Mouse (Mus musculus) thymus, postnatal 14 days (tissue): Measurements from ENCODE around the gene Cap2.
A peak's percentile ranks its signal among the peaks of the same experiment; 100 is the strongest.

Experiments used
- DNase-seq: peaks from one replicate; pipeline ENCODE4 v3.0.0; 2021

The Cap2 gene

DNA sequence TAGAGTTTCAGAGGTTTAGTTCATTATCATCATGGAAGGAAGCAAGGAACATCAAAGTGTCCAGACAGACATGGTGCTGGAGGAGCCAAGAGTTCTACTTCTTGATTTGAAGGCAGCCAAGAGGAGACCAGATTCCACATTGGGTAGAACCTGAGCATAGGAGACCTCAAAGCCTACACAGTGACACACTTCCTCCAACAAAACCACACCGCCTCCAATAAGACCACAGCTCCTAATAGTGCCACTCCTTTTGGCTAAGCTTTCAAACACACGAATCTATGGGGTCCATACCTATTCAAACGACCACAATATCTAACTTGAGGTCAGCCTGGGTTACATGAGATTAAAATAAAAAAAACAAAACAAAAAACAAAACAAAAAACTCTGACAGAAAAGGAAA lies 25.0 kb downstream of the Cap2 start:
- no peak for DNase-seq

DNA sequence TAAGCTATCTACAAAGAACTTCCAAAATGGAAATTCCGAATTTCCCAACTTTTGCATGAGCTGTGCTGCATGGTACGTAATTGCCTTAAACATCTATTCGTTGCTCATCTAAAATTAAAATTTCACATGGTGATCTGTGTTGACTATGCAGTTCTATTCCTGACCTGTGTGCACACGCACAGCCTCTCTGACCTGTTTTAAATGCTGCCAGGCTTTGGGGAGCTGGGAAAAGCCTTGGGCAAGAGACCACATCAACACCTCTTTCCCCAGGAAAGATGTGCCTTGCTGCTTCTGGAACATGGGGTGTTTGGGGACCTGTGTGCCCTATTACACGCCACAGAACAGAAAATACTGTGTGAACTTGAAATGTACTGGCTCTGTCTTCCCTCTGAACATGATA lies 25.7 kb downstream of the Cap2 start:
- no peak for DNase-seq

DNA sequence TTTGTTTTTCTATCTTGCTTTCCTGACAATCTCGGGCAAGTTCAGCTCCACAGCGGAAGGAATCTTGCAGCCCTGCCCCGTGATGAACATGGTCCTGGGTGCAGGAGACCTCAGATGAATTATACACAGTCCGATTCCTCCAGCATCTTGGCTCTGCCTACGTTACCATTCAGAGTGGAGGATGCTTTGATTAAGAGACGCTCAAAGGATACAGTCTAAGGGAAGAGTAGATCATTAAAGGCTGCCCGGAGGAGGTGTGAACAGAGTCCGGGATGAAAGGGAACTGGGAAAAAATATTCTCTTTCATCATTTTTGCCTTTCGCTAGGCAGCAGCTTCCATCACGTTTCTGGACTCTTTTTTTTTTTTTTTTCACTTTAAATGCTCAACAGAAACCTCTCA lies 27.4 kb downstream of the Cap2 start:
- no peak for DNase-seq

DNA sequence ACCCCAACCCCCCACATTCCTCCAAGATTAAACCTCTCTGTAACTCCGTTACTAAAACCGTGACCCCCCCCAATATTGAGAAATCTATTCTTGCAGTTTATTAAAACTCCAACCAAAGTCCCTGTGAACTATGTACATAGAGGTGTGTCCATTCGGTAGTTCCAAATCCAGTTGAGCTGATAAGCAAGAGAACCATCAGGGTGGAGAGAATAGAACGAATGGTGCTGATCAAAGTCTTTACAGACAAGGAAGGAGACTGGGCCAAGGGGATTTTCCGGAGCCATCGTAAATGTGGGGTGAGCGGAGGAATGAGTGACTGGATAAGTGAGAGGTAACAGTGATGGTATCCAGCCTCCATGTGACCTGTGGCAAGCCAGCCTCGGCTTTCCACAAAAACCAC lies 28.9 kb downstream of the Cap2 start:
- no peak for DNase-seq

DNA sequence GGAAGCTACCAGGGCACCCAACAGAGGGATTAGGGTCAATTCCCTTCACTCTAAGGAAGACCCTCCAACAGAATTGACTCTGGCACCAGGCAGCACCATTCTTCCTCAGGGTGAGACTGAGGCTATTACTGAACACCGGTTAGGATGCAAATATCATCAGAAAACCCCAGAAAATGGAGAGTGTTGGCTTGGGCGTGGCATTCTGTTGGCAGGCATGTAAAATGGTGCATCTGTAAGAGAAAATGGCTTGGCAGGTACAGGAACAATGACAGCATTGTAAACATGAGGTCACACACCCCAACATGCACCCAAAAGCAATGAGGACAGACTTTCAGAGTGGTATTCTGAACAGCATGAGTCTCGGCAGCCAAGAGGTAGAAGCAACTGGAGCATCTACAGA lies 30.0 kb downstream of the Cap2 start:
- DNase-seq = no peak

DNA sequence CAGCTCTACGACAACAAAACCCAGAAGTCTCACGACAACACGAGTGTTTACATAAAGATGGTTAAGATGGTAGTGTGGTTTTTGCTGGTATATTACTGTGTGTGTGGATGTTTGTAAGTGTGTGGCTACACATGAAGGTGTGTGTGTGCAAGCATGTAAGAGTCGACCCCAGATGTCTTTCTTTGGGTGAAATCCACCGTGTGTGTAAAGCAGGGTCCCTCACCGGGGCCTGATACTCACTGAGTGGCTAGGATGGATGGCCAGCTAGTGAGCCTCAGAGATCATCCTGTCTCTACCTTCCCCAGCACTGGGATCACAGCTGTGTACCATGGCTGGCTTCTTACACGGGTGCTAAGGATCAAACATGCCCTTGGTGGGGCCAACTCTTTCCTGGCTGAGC lies 30.6 kb downstream of the Cap2 start:
- no peak for DNase-seq

DNA sequence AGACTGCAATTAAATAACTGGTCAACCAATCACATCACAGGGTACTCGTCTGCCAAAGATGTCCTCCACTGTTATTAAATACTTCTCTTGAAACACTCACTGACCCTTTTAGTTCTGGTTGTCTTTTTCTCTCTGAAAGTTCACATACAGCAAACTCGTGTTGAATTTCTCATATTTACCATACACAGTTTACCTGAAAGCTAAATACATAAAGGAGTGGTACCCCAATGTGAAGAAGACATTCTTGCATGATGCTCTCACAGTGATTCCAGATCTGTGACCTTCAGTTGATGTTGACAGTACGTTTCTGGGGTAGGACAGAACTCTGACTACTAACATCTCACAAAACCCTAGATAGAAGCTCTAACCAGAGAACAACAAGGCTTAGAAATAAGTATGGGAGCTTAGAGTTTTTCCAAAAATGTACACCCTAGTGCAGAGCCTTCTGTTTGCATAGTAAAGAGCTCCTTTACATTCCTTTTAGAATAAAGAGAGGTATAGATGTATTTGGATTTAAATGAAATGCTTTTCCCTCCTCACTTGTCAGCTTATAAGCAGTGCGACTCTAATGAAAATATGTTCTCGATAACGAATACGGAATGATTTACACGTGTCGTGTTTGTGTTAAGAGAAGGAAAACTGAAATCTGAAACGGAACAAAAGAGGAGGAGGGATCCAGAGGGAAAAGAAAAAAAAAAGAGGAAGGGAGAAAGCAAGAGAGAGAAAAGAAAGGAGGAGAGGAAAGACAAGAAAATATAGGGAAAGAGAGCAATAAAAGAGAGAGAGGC lies 31.9 kb downstream of the Cap2 start:
- DNase-seq = no peak

DNA sequence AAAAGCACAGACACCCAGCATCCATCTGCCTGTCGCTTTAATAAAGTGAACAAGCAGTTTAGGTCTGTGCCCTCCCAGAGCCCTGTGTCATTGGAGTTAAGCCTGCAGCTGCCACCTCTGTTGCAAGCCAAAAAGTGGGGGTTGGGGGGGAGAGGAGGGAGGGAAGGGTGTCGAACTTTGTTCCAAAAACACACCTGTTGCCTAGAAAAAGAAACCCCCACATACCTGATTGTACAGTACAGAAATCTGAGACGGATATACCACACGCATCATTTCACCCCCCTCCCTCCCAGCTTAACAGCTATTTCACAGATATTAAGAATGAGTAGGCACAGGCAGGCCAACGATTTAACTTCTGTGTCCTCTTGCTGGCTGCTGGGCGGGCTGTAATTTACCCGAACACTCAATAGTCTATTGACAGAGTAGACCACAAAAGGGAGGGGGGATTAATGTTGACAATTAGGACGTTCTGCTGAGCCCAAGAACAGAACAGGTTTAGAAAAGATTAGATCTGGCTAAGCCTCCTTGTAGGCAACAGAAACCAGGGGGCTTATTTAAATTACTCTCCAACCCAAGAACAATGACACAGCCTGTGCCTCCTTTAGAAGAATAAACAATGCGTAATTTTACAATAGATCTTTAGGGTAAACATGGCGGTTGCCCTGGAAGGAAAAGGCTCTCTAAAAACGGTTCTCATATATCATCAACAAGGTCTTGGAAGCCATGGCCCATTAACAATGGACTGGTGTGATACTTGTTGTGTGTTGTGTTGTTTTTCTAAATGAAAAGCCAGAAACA lies 32.7 kb downstream of the Cap2 start:
- peak; percentile 48 for DNase-seq

DNA sequence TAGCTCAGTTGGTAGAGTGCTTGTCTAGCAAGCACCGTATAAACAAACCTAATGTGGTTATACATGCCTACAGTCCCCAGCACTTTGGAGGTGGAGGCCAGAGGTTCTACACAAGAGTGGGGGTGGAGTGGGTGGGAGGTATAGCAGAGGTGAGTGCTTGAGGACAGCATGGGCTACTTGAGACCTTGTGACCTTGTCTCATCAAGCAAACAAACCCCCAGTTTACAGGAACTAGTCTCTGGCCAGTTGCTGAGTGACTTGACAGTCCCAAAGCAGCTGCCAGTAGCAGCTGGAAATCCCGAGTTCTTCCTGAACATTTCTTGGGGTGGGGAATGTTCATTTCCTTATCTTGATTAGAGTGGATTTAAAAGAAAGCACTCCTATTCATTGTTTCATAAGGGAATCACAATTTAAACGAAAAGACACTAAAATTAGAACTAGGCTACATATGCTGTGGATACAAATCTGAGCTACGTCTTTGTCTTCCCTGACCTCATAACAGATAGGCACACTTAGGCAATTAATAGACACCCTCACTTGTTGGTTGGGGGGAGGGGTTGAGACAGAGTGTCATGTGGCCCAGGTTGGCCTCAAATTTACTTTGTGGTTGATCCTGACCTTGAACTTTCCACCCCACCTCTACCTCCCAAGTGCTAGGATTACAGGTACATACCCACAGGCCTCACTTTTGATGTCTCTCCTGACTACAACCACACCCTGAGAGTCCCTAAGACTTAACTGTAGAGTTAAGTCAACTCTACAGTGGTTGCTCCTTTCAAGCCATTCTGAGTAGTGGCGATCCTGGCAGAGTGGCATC lies 33.5 kb downstream of the Cap2 start:
- DNase-seq = no peak

DNA sequence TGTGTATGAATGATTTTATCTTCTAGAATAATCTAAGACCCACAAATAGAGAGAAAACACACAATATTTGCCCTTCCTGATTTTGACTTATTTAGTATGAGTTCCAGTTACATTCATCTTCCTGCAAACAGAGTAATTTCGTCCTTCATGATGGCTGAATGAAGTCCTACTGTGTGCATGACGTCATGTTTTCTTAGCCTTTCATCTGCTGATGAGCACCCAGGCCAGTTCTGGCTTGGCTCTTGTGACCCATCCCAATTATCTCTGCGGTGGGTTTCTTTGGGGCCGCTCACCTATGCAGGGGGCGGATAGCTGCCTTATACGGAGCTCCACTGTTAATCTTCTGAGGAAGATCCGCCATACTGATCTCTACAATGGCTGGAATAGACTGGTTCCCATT lies 37.6 kb downstream of the Cap2 start:
- no peak for DNase-seq

DNA sequence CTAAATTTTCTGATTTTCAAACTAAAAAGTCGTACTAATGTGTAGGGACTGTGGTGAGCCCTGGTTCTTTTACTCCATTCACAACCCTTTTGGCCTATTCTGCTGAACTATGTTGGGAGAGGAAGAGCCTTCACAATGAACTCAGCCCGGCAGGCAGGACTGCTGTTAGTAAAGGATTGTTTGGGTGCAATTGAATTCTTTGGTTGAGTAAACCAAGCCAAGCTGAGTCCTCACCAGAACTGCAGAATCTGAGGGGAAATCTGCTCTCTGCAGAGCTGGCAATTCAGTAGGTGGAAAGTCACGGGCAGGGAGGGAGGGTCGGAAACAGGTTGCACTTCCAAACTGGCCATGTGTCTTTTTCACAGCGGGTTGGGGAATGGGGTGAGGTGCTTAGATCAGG lies 39.3 kb downstream of the Cap2 start:
- DNase-seq = no peak

DNA sequence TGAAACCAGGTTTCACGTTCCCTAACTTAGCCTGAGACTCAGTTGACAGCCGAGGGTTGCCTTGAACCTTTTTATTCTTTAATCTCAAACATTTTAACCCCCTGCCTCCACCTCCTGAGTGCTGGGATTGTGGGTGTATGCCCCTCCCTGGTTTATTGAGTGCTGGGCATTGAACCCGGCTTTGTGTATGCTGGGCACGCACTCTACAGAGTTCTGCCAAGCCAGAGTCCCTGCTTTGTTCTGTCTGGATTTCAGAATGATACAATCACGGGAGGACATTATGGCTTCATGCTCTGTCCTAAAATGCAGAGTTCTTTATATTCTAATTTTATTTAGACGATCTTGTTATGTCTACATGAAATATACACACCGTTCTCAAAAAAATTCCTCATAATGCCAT lies 41.1 kb downstream of the Cap2 start:
- DNase-seq = no peak

DNA sequence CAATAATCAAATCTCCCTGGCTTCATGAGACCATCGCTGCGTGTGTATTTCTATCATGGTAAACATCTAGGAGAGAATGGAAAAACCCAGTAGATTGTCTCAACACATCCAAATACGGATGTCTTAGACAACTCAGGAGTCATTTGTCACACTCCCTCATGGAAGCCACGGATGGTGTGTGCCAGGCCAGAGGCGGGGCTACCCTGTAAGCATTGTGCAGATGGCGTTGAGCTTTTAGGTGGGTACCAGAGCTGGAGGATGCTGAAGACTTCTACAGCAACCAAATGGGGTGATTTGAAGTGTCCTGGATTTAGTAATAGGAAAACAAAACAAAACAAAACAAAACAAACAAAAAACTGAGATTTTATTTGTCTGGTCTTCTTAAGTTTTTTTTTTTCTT lies 43.0 kb downstream of the Cap2 start:
- DNase-seq = no peak

DNA sequence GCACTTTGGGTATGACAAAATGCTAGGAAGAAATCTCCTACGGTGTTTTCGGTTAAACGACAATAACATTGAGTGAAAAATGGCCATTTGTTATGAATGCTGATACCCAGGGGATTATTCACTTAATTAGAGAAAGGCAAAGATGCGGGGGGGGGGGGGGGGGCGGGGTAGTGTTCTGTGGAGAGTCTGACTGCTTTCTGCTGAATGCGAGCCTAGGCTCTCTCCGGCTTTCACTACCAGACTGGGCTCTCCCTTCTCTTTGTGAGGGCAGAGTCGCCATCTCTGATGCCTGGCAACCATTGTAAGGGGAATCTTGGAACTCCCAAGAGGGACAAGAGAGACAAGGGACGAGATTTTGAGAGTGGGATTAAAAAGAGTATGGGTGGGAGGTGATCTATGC lies 43.4 kb downstream of the Cap2 start:
- no peak for DNase-seq

DNA sequence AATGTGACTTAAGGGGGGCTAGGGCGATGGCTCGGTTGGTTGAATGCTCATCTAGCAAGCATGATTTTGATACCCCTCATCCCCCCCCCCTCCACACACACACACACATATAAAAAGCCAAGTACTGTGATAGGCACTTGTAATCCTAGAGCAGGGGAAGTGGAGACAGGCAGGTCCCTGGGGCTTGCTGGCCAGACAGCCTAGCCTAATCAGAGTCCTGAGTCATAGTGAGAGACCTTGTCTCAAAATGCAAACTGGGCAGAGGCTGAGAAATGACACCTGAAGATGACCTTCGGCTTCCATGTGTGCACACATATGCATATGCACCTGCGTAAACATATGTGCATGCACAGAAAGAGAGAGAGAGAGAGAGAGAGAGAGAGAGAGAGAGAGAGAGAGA lies 45.2 kb downstream of the Cap2 start:
- no peak for DNase-seq

DNA sequence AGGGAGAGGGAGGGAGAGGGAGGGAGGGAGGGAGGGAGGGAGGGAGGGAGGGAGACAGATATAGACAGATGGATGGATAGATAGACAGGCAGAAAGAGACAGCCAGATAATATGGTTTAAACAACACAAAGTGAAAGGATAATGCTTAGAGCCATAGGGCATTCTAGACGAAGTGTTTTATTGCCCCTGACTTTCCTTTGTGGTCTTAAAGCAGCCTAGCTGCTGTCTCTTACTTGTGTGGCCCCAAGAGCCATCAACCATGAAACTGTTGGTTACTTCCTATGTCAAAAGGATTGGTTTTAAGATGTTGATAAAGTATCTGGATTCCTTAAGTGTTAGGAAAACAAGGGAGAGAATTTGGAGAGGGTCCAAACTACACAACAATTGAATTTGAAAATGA lies 45.6 kb downstream of the Cap2 start:
- no peak for DNase-seq

DNA sequence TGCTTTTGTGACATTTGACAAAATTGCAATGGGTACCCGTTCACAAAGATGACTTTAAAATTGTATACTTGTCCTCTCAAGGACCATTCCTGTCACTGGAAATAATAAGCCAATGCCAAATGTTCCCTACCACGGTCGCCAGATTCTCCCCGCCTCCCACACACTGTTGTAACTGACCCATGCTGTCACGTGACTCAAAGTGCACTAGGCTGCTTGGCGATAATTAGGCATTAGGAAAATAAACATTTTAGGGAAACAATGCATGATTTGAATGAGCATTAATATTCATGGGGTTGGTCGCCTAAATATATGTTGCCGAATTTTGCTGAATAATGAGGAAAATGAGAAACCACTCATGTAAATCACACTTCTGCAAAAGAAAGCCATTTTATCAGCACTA lies 46.5 kb downstream of the Cap2 start:
- no peak for DNase-seq

DNA sequence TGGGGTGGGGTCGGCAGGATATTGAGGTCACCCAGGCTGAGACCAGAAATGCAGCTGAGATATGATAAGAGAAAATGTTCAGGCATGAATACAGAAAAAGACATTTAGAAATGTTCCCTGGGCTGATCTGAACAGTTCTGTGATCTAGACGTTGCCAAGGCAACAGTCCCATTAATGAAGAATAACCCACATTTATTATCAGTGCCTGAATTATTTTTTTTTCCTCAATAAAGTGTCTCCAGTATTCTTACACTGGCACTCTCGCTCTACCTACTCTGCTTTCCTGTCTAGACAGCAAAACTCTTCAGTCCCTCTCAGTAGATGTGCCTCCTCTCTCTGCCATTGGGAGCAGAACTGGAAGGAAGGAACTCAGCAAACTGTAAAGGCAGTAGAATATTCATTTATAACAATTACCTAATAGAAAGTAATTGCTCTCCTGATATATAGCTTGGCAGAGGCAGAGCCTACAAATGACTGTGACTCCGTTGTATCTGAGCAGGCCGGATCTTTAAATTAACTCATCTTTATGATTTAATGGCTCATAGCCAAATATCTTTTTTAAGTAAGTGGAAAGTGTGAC lies 47.0 kb downstream of the Cap2 start:
- DNase-seq = no peak

DNA sequence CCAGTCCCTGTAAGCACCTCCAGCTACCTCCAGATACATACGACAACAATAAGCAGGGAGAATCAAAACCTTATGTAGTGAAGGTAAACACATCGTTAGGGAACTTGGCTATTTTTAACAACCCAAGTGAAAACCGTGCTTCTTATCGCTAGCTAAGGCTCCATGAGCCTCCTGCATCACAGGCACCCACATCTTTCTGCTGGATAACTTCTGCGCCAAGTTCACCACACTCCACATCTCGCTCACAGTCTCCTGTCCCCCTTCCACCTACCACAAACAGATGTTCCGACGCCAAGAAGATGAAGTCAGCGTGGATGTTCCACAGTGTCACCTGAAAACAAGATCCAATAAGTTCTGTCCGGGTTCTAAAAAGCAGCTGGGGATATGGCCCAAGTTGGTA lies 49.0 kb downstream of the Cap2 start:
- DNase-seq = no peak

DNA sequence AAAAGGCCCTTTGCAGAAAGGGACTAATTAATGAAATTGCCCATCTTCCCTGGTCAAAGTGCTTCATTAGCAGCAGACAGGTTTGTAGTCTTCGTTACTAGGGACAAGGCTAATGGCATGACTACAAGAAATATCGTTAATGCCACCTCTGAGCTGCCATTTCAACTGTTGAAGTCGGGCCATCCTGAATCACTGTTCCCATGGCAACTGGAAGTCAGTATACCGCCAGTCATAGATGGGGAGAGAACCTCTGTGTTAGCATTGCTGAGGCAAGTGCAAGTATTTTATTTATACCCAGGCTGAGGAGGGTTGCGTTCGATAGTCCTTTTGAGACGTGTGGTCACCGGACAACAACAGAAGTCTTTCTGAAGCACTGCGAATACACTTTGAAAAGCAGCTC lies 53.1 kb downstream of the Cap2 start:
- no peak for DNase-seq

DNA sequence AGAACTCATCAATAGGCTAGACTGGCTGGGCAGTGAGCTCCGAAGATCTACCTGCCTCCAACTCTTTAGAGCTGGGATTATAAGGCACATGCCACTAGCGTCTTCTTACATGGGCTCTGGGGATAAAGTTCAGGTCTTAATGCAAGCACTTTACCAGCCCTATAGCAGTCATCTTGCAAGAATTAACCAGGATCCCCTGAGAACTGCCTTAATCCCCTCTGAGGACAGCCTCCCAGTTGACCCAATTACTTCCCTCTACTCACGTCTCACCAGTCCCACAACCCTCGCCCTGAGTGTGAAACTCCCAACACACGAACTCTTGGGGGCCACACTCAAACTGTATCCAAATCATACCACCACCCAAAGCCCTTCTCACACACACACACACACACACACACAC lies 64.3 kb downstream of the Cap2 start:
- no peak for DNase-seq

DNA sequence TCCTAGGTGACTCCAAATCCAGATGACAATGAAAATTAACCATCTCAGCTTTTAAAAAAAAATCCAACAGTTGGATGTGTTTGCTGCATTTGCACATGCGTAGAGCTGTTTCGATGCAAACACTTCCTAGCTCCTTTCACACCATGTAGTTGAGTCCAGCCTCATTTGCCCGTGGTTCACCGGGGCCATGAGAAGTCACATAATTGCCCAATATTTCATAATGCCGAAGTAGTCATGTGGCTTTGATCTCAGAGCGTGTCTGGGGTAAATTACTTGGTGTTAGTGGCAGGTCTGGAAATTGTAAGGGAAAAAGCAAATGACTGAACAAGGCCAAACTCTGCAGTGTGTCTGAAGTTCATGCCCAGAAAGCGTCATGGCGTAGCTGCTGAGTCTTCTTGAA lies 67.8 kb downstream of the Cap2 start:
- DNase-seq = no peak

DNA sequence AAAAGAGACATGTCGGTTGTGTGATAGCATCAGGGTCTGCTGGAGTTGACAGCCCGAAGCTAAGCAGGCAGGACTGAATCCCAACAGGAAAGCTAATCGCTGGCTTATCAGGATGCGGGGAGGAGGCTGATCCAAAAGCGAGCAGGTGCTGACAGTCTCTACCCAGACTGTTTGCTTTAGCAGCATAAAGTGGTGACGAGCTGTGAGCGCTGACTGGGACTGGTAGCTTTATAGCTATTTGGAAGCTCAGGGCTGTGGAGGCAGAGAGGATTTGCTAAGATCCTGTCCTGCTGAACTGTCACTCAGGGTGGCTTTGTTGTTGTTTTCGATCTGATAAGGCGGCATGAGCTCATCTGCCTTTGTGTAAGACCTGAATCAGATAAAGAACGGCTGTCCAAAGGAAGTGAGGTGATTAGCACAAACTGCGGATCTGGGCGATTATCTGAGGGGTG lies 69.5 kb downstream of the Cap2 start:
- DNase-seq = no peak
